Mouse (Mus musculus): ENCODE results near the gene Dhrs3.

The Dhrs3 gene

GRCm38 (mm10) chr4:144892133-144892936 lies at the start of gene Dhrs3:
TSS of gene Dhrs3 (plus strand) at chr4:144892827.
- peak; percentile 39 for DNase-seq

- no peak for DNase-seq
These were observed 30.7 kb upstream of the Dhrs3 start for GRCm38 (mm10) chr4:144861756-144862505.

- DNase-seq = no peak
These were observed 24.7 kb upstream of the Dhrs3 start for GRCm38 (mm10) chr4:144867926-144868325.

- DNase-seq = no peak
These were observed 24.0 kb upstream of the Dhrs3 start for GRCm38 (mm10) chr4:144868584-144868983.

- no peak for DNase-seq
These were observed 19.7 kb upstream of the Dhrs3 start for GRCm38 (mm10) chr4:144872905-144873304.

- DNase-seq = no peak
These were observed 17.0 kb upstream of the Dhrs3 start for GRCm38 (mm10) chr4:144875576-144876093.

- no peak for DNase-seq
These were observed 13.1 kb upstream of the Dhrs3 start for GRCm38 (mm10) chr4:144879549-144879948.

GRCm38 (mm10) chr4:144881376-144881775 lies 11.3 kb upstream of the Dhrs3 start:
- DNase-seq = no peak

GRCm38 (mm10) chr4:144882881-144883331 lies 9.7 kb upstream of the Dhrs3 start:
- DNase-seq = no peak

- DNase-seq = peak; percentile 14
These were observed 6.2 kb upstream of the Dhrs3 start for GRCm38 (mm10) chr4:144886460-144886859.

- DNase-seq = no peak
These were observed 3.9 kb upstream of the Dhrs3 start for GRCm38 (mm10) chr4:144888750-144889149.

GRCm38 (mm10) chr4:144889505-144890301 lies 2.9 kb upstream of the Dhrs3 start:
- no peak for DNase-seq

GRCm38 (mm10) chr4:144890690-144891120 lies 1.9 kb upstream of the Dhrs3 start:
- peak; percentile 67 for DNase-seq

- DNase-seq = peak; percentile 20
These were observed 1.4 kb upstream of the Dhrs3 start for GRCm38 (mm10) chr4:144891121-144891711.

GRCm38 (mm10) chr4:144891743-144892132 lies 889 bp upstream of the Dhrs3 start:
- DNase-seq = peak; percentile 20

- no peak for DNase-seq
These were observed 278 bp downstream of the Dhrs3 start for GRCm38 (mm10) chr4:144892937-144893272.

GRCm38 (mm10) chr4:144893561-144894486 lies 1.2 kb downstream of the Dhrs3 start:
- DNase-seq = peak; percentile 13

- DNase-seq = no peak
These were observed 2.0 kb downstream of the Dhrs3 start for GRCm38 (mm10) chr4:144894487-144895210.

- DNase-seq = no peak
These were observed 2.6 kb downstream of the Dhrs3 start for GRCm38 (mm10) chr4:144895211-144895590.

- DNase-seq = peak; percentile 10
These were observed 3.7 kb downstream of the Dhrs3 start for GRCm38 (mm10) chr4:144896321-144896720.
